Mouse (Mus musculus): Measurements from ENCODE around the gene Gins2. TPM values are rescaled to one million over a fixed set of nuclear protein-coding genes. Genes with fewer than 3 reads are reported as not detected.

Gene Gins2
- polyA plus RNA-seq (2012; ENCODE audit: low replicate concordance): 24.2 and 124 TPM in 2 replicates

GRCm38 (mm10) chr8:120588908-120589771 is at the start of gene Gins2:
Gene Gins2, minus strand, starts transcription at chr8:120589304.

Other genes starting within 250 kb of the Gins2 start
- 0.31 and 0.88 TPM in 2 replicates for gene 1190005I06Rik, start 58.3 kb upstream of the Gins2 start, polyA plus RNA-seq (2012; ENCODE audit: low replicate concordance)
- 0.65 and 1.8 TPM in 2 replicates for gene Gm27021, start 78.8 kb upstream of the Gins2 start, polyA plus RNA-seq (2012; ENCODE audit: low replicate concordance)
- 74.5 and 94.5 TPM in 2 replicates for gene Cox4i1, start 78.9 kb upstream of the Gins2 start, polyA plus RNA-seq (2012; ENCODE audit: low replicate concordance)
- 120 and 151 TPM in 2 replicates for gene Emc8, start 79.3 kb upstream of the Gins2 start, polyA plus RNA-seq (2012; ENCODE audit: low replicate concordance)
- 134 and 388 TPM in 2 replicates for gene Irf8, start 147.1 kb upstream of the Gins2 start, polyA plus RNA-seq (2012; ENCODE audit: low replicate concordance)

All from leukemia stem cell, adult 10-12 weeks (primary cell).